Mouse (Mus musculus) lung, postnatal 0 days (tissue): ENCODE measurements around the gene Lst1.

Experiments used
- CTCF ChIP-seq: IDR thresholded peaks from 2 replicates; pipeline ENCODE4 v1.5.1; 2016; ENCODE audit warnings: antibody characterized with exemption, mild to moderate bottlenecking
- EP300 ChIP-seq: IDR thresholded peaks from 2 replicates; pipeline ENCODE4 v1.6.1; 2016; ENCODE audit warnings: antibody characterized with exemption, mild to moderate bottlenecking, control low read depth

DNA sequence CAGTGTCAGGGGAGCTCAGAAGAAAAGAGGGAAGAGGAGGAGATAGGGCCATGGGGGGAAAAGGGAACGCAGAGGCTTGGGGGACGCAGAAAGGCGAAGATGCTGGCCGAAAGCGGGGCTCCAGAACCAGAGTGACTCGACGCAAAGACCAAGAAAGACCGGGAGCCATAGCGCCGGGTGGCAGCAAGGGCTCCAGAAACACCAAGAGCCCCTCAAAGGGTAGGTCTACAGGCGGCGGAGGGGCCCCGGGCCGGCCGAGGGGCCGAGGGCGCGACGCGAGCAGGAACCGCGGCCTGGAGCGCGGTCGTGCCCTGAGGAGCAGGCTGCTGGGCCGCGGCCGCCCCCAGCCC, 24.0 kb downstream of the Lst1 start:
- TF ChIP-seq CTCF (no peak), EP300 (no peak)
